Mouse (Mus musculus) megakaryocyte progenitor cell, adult 5-6 weeks (primary cell): ENCODE results near the gene Olfr1404. TPM values are rescaled to one million over a fixed set of nuclear protein-coding genes. Genes with fewer than 3 reads are reported as not detected.

Experiments used
- ATAC-seq: replicated peaks from 2 replicates; pipeline ENCODE4 v1.8.0; 2016; ENCODE audit warnings: mild to moderate bottlenecking, moderate TSS enrichment, inconsistent platforms; ENCODE audit not compliant: poor library complexity
- total RNA-seq, 2 experiments: library from RNA; stranded (forward) in 1 of 2; stranded (reverse) in 1 of 2; fragments of 157-497, 149-512 nt in 1 of 2; fragments of 200-1000 nt in 1 of 2; gene quantifications; 2 replicates each; pipeline versions ENCODE4 v1.2.3 to v1.2.4; 2015 to 2017

Olfr1404 gene
- total RNA-seq (2015) (not detected in 2 replicates), total RNA-seq (2017) (not detected in 2 replicates)

DNA sequence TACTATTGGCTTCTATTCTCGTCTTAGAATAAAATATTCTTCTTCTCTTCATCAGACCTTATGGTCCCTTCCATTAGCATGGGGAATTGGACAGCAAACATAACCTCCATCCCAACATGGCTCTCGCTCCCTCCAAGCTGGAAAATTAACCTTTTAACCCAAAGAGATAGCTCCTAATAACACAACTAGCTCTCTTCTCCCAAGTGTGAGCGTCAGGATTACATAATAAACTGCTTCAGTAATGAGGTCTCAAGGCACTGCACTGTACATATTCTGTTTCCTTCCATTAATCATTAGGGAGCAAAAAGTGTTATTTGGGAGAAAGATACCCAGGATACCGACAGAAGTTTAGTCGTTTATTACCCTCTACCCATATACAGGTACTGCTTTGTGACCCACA is at the start of gene Olfr1404:
Gene Olfr1404 (plus strand): TSS at position 301 of the 400 bp plus-strand sequence.
- no peak for ATAC-seq

DNA sequence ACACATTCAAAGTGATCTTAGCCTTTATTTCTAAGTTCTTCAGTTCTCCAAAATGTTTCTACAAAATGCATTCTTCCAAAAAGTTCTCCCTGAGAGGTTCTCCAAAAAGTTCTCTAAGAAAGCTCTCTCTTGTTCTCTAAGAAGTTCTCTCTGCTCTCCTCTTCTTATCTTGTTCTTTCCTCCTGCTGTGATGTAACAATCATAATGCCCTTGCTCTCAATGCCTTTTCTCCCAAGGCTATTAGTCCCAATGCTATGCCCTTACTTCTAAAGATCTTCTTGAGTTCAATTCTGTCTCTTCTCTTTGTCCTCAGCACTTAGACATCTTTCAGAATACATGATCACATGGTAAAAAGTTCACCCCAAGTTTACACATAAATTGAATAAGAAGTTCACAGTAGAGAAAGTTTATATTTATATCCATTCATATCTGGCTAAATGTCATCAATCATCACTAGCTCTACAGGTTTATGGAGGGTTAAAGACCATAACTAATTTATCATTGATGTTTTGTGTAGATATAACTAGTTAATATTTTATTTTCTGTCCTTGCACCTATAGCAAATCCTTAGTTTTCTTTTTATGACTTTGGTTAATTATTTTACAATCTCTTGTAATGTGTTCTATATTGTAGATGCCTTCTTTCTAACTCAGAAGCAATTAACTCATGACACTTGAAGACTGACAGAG is 37.9 kb upstream of the Olfr1404 start:
- ATAC-seq: no peak

DNA sequence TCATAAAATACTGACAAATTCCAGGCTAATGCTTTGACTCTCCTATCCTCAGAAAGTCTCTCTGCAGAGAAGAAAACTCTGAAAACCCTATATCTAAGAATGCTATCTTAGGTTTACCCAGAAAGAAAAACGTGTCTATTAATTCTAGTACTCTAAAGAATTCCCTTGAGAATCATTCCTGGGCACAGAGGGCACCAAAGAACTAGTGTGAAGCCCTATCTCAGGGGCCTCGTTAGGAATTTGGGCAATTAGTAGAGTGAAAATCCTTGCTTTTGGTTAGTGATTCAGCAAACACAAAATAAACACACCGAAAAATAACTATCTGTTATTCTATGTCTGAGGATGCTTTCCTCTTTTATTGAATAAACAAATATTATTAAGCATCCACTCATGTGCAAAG is 21.7 kb upstream of the Olfr1404 start, which contains the start of gene Olfr1406:
Gene Olfr1406 (minus strand): TSS at position 101 of the 400 bp plus-strand sequence.
- no peak for ATAC-seq

DNA sequence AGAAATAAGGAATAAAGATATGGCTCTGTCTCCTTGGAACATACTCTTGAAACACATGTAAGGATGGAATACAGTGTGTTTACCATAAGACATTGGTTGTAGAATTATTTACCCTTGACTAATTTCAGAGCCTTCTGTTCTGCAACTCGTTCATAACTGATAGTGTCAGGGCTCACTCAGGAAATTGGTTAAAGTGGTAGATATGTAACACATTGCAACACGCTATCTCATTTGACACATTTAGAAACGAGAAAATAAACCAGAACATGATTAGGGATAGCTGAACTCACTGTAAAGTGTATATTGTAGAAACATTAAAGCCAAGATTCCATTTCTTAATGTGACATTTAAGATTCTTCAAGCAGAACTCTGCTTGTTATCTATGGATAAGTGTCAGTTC is 20.1 kb upstream of the Olfr1404 start:
- ATAC-seq: peak; percentile 69

DNA sequence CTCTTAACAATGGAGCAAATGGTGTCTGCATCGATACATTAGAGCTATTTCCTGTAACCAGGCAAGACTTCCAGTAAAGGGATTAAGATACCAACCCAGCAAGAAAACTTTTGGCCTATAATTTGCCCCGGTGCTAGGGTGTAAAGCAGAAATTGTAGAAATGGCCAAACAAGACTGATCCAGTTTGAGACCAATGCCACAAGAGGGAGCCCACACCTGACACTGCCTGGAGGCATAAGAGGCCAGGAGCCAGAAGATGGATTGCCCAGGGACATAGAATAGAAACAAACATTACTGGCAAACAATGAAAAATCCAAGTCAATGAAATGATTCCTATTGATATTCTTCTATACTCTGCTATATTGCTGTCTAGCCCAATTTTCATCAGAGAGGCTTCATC is 15.8 kb upstream of the Olfr1404 start:
- ATAC-seq: 0 out of 2 replicates have a peak, but pooled peaks have one; percentile 48

DNA sequence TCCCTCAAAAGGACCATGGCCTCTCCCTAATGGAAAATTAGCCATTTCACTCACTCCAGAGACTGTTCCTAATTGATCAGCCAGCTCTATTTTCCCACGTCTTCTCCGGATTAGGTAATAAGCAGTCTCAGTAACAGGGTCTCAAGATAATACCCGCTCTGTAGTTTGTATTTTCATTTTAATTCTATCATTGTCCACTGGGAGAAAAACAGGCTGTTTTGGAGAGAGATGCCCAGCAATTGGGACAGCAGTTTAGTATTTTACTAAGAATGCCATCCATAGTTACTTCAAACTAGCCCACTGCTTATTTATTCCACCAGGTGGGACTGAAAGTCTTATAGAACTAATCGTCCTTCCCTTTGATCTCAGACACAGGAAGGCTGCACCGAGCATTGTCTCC is 14.7 kb upstream of the Olfr1404 start, which contains the start of gene Olfr218:
Gene Olfr218 (plus strand): TSS at position 301 of the 400 bp plus-strand sequence.
- no peak for ATAC-seq

DNA sequence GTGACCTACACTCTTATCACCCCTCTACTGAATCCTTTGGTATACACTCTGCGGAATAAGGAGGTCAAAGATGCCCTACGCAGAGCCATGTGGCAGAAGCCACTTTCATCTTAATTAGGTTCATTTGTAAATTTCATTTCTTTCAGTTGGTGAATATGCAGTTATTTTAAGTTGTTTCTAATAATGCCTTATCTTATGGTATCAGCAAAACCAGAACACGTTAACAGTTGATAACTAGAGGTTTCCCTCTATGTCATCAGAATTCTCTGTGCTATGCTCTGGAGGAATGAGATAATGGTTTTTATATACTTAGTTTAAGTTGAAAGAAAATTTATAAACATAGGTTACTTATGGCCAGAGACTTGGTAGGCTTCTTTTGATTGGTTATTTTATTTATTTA is 4.3 kb downstream of the Olfr1404 start:
- peak; percentile 55 for ATAC-seq

DNA sequence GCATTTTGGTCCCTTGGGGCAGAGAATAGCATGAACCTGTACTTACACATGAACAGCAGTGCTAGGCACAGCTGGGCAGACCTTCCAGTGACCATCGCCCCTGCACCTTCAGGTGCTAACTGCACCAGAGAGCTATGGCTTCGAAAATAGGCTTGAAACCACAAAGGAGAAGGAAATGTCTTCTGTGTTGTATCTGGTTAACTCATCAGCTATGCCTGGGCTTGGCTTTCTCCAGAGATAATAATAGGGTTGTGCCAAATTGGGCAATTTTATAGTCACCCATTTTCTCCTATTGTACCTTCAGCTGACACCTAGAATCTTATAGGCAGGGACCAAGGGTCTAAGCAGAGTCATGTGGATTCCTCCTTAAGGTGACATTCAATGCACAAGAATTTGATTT is 14.9 kb downstream of the Olfr1404 start, which contains the start of gene Fcer1a:
Gene Fcer1a (minus strand): TSS at position 134 of the 400 bp plus-strand sequence.
- ATAC-seq: peak; percentile 39

DNA sequence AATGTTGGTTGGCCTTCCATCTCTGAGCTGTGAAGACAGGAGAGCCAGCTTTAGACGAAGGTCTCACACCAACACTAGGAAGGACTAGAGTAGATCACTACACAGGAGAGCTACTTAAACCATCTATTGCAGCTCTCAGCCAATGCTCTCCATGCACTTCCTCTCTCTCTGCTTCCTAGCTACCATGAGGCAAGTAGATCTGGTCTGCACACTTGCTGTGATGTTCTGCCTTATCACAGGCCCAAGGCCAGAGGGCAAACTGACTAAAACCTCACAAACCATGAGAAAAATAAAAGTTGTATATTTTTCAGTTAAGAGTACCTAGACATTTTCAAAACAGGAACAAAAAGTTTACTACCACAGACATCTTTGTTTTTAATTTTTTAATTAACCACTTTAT is 24.8 kb downstream of the Olfr1404 start:
- ATAC-seq: peak; percentile 70

DNA sequence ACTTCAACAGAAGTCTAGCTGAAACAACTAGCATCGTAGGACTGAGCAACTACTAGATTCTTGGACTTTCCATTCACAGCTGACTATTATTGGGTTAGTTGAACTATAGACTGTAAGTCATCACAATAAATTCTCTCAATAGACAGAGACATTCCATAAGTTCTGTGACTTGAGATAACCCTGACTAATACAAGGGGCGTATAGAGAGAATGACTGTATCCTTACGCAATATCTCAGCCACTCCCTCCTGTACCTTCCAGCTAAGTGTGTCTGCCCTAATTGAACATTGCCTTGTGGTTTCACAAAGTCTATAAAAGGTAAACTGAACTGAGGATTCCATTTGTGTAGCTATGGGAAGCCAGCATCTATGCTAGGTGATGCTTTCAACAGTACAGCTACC is 37.7 kb downstream of the Olfr1404 start:
- ATAC-seq: no peak

DNA sequence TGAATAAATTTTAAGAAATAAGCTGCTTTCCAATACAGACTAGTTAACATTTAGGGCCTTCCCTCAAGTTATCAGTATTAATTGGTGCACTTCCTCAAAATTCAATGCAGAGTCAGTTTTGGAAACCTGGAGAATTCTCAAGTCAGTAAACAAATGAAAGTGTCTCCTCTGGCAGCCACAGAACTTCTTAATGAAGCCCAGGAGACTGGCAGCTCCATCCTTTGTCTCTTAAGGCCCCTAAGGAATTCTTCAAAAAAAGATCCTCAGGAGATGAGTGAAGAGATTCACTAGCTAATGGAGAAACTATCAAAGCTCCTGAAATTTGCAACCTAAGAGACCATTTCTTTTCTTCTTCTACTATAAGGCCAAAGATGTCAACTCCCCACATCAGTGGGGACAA is 53.5 kb downstream of the Olfr1404 start, which contains the start of gene Olfr418:
Gene Olfr418 (plus strand): TSS at position 301 of the 400 bp plus-strand sequence.
- no peak for ATAC-seq

Other genes starting within 250 kb of the Olfr1404 start
- not detected in 2 replicates for gene Olfr1408, start 75.0 kb upstream of the Olfr1404 start, total RNA-seq (2015)
- gene Olfr1408, start 75.0 kb upstream of the Olfr1404 start, total RNA-seq (2017): not detected in 2 replicates
- not detected in 2 replicates for gene Olfr1406, start 21.8 kb upstream of the Olfr1404 start, total RNA-seq (2015)
- gene Olfr1406, start 21.8 kb upstream of the Olfr1404 start, total RNA-seq (2017): not detected in 2 replicates
- not detected in 2 replicates for gene Olfr218, start 14.6 kb upstream of the Olfr1404 start, total RNA-seq (2015)
- not detected in 2 replicates for gene Olfr218, start 14.6 kb upstream of the Olfr1404 start, total RNA-seq (2017)
- 7.9 and 8.0 TPM in 2 replicates for gene Fcer1a, start 14.8 kb downstream of the Olfr1404 start, total RNA-seq (2015)
- 0.74 and 3.7 TPM in 2 replicates for gene Fcer1a, start 14.8 kb downstream of the Olfr1404 start, total RNA-seq (2017)
- gene Olfr418, start 53.6 kb downstream of the Olfr1404 start, total RNA-seq (2015): not detected in 2 replicates
- gene Olfr418, start 53.6 kb downstream of the Olfr1404 start, total RNA-seq (2017): not detected in 2 replicates
- not detected in 2 replicates for gene Mptx2, start 65.4 kb downstream of the Olfr1404 start, total RNA-seq (2015)
- not detected in 2 replicates for gene Mptx2, start 65.4 kb downstream of the Olfr1404 start, total RNA-seq (2017)
- gene Ackr1, start 121.4 kb downstream of the Olfr1404 start, total RNA-seq (2015): not detected in 2 replicates
- not detected in 2 replicates for gene Ackr1, start 121.4 kb downstream of the Olfr1404 start, total RNA-seq (2017)
- gene Aim2, start 138.5 kb downstream of the Olfr1404 start, total RNA-seq (2015): 56.5 and 62.8 TPM in 2 replicates
- gene Aim2, start 138.5 kb downstream of the Olfr1404 start, total RNA-seq (2017): 65.3 and 67.4 TPM in 2 replicates
- gene Cadm3, start 155.3 kb downstream of the Olfr1404 start, total RNA-seq (2015): 0.22 TPM in 1 of 2 replicates, not detected in the other
- gene Cadm3, start 155.3 kb downstream of the Olfr1404 start, total RNA-seq (2017): 0.14 TPM in 1 of 2 replicates, not detected in the other